Mouse (Mus musculus): ENCODE results near the gene Mad2l1bp. TPM values are rescaled to one million over a fixed set of nuclear protein-coding genes. Genes with fewer than 3 reads are reported as not detected.

The Mad2l1bp gene
- polyA plus RNA-seq, 1 experiment = 17.4 TPM

DNA sequence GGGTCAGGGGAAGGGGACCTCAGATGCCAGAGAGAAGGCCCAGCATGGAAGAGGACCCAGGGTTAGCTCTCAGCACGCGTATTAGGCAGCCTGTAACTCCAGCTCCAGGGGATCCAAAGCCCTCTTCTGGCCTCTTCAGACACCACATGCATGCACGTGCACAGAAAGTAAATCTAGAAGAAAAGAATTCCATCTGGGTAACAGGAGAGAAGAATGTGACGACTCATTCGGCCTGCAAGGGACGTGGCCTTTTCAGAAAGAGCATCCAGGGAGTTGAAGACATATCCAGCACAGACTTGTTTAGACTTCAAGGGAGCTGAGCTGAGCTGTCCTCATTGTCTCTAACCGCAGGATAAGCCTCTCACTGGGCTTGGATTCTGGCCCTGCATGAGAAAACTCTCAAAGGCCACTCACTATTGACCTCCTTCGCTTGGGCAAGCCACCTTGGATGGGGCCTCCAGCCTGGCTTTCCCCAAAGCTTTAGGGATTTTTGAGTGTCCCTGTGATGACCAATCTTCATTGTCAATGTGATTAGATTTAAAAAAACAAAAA, 50.7 kb downstream of the Mad2l1bp start:
- no peaks in the 10 kb centered on the region for H3K27me3 ChIP-seq (ENCODE audit: control insufficient read depth, insufficient read depth, low read length)
- TF ChIP-seq POLR2A (IDR thresholded peaks at IDR 0.05; ENCODE audit: borderline replicate concordance, insufficient read depth, low read length) (no peak), CTCF (IDR thresholded peaks at IDR 0.05; ENCODE audit: borderline replicate concordance, insufficient read depth, low read depth, low read length) (no peak)
- H3K27ac ChIP-seq (ENCODE audit: insufficient read depth, low read length) = no peak overlapping the region
- 68% methylated on average over 8 of the region's 8 CpGs for WGBS
- H3K4me1 ChIP-seq (ENCODE audit: control insufficient read depth, insufficient read depth, low read length) = no peaks in the 10 kb centered on the region
- no peak for DNase-seq
- H3K4me3 ChIP-seq (replicated peaks; ENCODE audit: insufficient read depth, low read depth, low read length) = no peak overlapping the region

DNA sequence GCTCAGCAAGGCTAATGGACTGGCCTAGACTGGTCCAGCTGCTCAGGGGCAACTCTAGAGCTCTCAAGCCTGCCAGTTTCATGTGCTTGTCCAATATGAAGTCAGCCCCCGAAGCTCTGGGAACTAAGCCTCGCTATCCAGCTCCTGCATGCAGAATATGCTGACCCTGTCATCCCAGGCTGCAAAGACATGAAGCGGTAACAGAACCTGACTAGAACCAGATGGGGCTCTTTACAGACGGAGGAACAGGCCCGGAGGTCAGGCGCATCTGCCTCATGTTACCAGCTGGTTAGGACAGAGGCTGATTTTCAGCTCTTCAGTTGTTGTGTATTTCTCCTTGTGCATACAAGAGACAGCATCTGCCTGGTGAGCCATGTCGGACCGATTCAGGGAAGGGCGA, 51.4 kb downstream of the Mad2l1bp start:
- DNase-seq = no peak
- whole genome bisulfite sequencing = 85% methylated on average over 9 of the region's 9 CpGs
- TF ChIP-seq POLR2A (IDR thresholded peaks at IDR 0.05; ENCODE audit: borderline replicate concordance, insufficient read depth, low read length) (no peak), CTCF (IDR thresholded peaks at IDR 0.05; ENCODE audit: borderline replicate concordance, insufficient read depth, low read depth, low read length) (no peak)
- Histone ChIP-seq H3K4me3 (replicated peaks; ENCODE audit: insufficient read depth, low read depth, low read length) (no peak overlapping the region), H3K27me3 (ENCODE audit: control insufficient read depth, insufficient read depth, low read length) (no peaks in the 10 kb centered on the region), H3K4me1 (ENCODE audit: control insufficient read depth, insufficient read depth, low read length) (no peaks in the 10 kb centered on the region), H3K27ac (ENCODE audit: insufficient read depth, low read length) (no peak overlapping the region)

DNA sequence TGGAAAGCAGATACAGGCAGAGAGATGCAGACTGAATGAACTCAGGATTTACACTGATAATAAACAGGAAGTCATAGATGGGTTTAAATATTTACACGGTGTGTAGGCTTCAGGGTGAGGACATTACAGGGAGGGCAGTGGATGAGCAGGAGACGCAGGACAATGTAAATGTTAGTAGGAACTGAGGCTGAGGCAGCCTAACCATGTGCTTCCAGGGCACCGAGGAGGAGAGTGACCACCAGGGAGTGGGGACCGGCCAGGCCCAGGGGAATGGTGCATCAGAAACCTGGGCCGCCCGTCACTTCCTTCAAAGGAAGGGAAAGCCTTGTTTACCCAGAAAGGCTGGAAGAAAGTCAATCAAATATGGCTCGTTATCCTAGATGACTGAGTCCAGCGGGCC, 54.8 kb downstream of the Mad2l1bp start:
- 59% methylated on average over 8 of the region's 8 CpGs for WGBS
- H3K4me1 ChIP-seq (ENCODE audit: control insufficient read depth, insufficient read depth, low read length) = no peaks in the 10 kb centered on the region
- no peak overlapping the region for H3K27ac ChIP-seq (ENCODE audit: insufficient read depth, low read length)
- no peak overlapping the region for H3K4me3 ChIP-seq (replicated peaks; ENCODE audit: insufficient read depth, low read depth, low read length)
- DNase-seq = no peak
- no peak for TF ChIP-seq POLR2A (IDR thresholded peaks at IDR 0.05; ENCODE audit: borderline replicate concordance, insufficient read depth, low read length)
- TF ChIP-seq CTCF (IDR thresholded peaks at IDR 0.05; ENCODE audit: borderline replicate concordance, insufficient read depth, low read depth, low read length) = no peak
- no peaks in the 10 kb centered on the region for H3K27me3 ChIP-seq (ENCODE audit: control insufficient read depth, insufficient read depth, low read length)

Other genes with a start within 250 kb of the Mad2l1bp start
- gene Vegfa, start 121.2 kb downstream of the Mad2l1bp start, polyA plus RNA-seq (2012; rRNA removed) = 195 and 196 TPM in 2 replicates
- gene Mrps18a, start 42.6 kb downstream of the Mad2l1bp start, polyA plus RNA-seq (2012; rRNA removed) = 131 and 134 TPM in 2 replicates
- 10.5 and 11.9 TPM in 2 replicates for gene Rsph9, start 9.3 kb downstream of the Mad2l1bp start, polyA plus RNA-seq (2012; rRNA removed)
- gene Gtpbp2, start 7.5 kb upstream of the Mad2l1bp start, polyA plus RNA-seq (2012; rRNA removed) = 194 and 205 TPM in 2 replicates
- 5.8 and 6.7 TPM in 2 replicates for gene Polh, start 49.1 kb upstream of the Mad2l1bp start, polyA plus RNA-seq (2012; rRNA removed)
- gene Xpo5, start 49.2 kb upstream of the Mad2l1bp start, polyA plus RNA-seq (2012; rRNA removed) = 39.1 and 40.7 TPM in 2 replicates
- gene Polr1c, start 94.5 kb upstream of the Mad2l1bp start, polyA plus RNA-seq (2012; rRNA removed) = 62.5 and 65.2 TPM in 2 replicates
- gene Yipf3, start 94.5 kb upstream of the Mad2l1bp start, polyA plus RNA-seq (2012; rRNA removed) = 111 and 117 TPM in 2 replicates
- gene Lrrc73, start 100.0 kb upstream of the Mad2l1bp start, polyA plus RNA-seq (2012; rRNA removed) = 26.8 and 28.1 TPM in 2 replicates
- 64.8 and 65.9 TPM in 2 replicates for gene Tjap1, start 129.5 kb upstream of the Mad2l1bp start, polyA plus RNA-seq (2012; rRNA removed)
- 8.8 and 9.0 TPM in 2 replicates for gene Dlk2, start 143.9 kb upstream of the Mad2l1bp start, polyA plus RNA-seq (2012; rRNA removed)
- gene Abcc10, start 174.8 kb upstream of the Mad2l1bp start, polyA plus RNA-seq (2012; rRNA removed) = 17.2 and 18.6 TPM in 2 replicates
- gene Zfp318, start 230.2 kb upstream of the Mad2l1bp start, polyA plus RNA-seq (2012; rRNA removed) = 27.4 and 27.8 TPM in 2 replicates

All from cerebellum, adult 2 months (tissue).